Mouse (Mus musculus) left cerebral cortex, adult 9 months (tissue): ENCODE results near the gene L1td1.
"Not testable (repeated sequence)": the region's sequence is repeated elsewhere in the genome, so short reads cannot be mapped to it uniquely, and the experiment has no call there.

Experiments used
- DNase-seq, 2 experiments: peaks; one replicate each; pipeline ENCODE4 v3.0.0; 2022; ENCODE audit warnings: low spot score in 2 of 2

L1td1 gene

GRCm38 (mm10) chr4:98726590-98727237 lies at the start of gene L1td1:
Gene L1td1 (plus strand): TSS chr4:98726734.
- no peak for DNase-seq

- DNase-seq = no peak
These were observed 49.0 kb upstream of the L1td1 start for GRCm38 (mm10) chr4:98677506-98677905.

- no peak for DNase-seq
These were observed 39.8 kb upstream of the L1td1 start for GRCm38 (mm10) chr4:98686678-98687267.

GRCm38 (mm10) chr4:98688116-98688515 lies 38.4 kb upstream of the L1td1 start:
- no peak for DNase-seq

GRCm38 (mm10) chr4:98688520-98688919 lies 38.0 kb upstream of the L1td1 start:
- DNase-seq = no peak

GRCm38 (mm10) chr4:98689988-98690387 lies 36.5 kb upstream of the L1td1 start:
- no peak for DNase-seq

- DNase-seq = peak in 1 of 2 experiments; percentile 18
These were observed 32.9 kb upstream of the L1td1 start for GRCm38 (mm10) chr4:98693465-98694185.

- DNase-seq = no peak
These were observed 28.6 kb upstream of the L1td1 start for GRCm38 (mm10) chr4:98697932-98698331.

- DNase-seq = no peak
These were observed 27.6 kb upstream of the L1td1 start for GRCm38 (mm10) chr4:98698921-98699320.

GRCm38 (mm10) chr4:98700156-98700555 lies 26.4 kb upstream of the L1td1 start:
- no peak for DNase-seq

- peak in 1 of 2 experiments; percentile 76 for DNase-seq
These were observed 24.2 kb upstream of the L1td1 start for GRCm38 (mm10) chr4:98702201-98702894.

GRCm38 (mm10) chr4:98710891-98711290 lies 15.6 kb upstream of the L1td1 start:
- DNase-seq = no peak

- no peak for DNase-seq
These were observed 8.6 kb upstream of the L1td1 start for GRCm38 (mm10) chr4:98717735-98718546.

GRCm38 (mm10) chr4:98718547-98718917 lies 8.0 kb upstream of the L1td1 start:
- DNase-seq = no peak

- peak in 1 of 2 experiments; percentile 60 for DNase-seq
These were observed 4.1 kb upstream of the L1td1 start for GRCm38 (mm10) chr4:98722454-98722853.

- DNase-seq = not testable (repeated sequence)
These were observed 1.9 kb upstream of the L1td1 start for GRCm38 (mm10) chr4:98724682-98725081.

GRCm38 (mm10) chr4:98725439-98725838 lies 1.1 kb upstream of the L1td1 start:
- no peak for DNase-seq

GRCm38 (mm10) chr4:98727295-98727958 lies 893 bp downstream of the L1td1 start:
- DNase-seq = no peak

GRCm38 (mm10) chr4:98727959-98728347 lies 1.4 kb downstream of the L1td1 start:
- no peak for DNase-seq

GRCm38 (mm10) chr4:98728716-98729115 lies 2.2 kb downstream of the L1td1 start:
- DNase-seq = no peak

- DNase-seq = no peak
These were observed 7.1 kb downstream of the L1td1 start for GRCm38 (mm10) chr4:98733660-98734059.
